Mouse (Mus musculus) forebrain, embryonic 10.5 days (tissue): ENCODE results near the gene Cer1. TPM values are rescaled to one million over a fixed set of nuclear protein-coding genes. Genes with fewer than 3 reads are reported as not detected.

Experiments
- DNase-seq: peaks from one replicate; pipeline ENCODE4 v3.0.0-alpha.2; 2017; ENCODE audit warnings: low spot score; ENCODE audit errors: extremely low spot score
- H3K27ac ChIP-seq: fragments of 300-500 bp; sonication (generic); 2 replicates; pipeline ENCODE4 v1.5.1; 2016; ENCODE audit warnings: mild to moderate bottlenecking
- H3K27me3 ChIP-seq: fragments of 300-500 bp; sonication (generic); 2 replicates; pipeline ENCODE4 v1.6.1; 2016; ENCODE audit warnings: mild to moderate bottlenecking; ENCODE audit not compliant: poor library complexity, severe bottlenecking
- H3K36me3 ChIP-seq: fragments of 300-500 bp; sonication (generic); replicated peaks from 2 replicates; pipeline ENCODE4 v1.6.1; 2016; ENCODE audit warnings: mild to moderate bottlenecking, moderate library complexity
- H3K4me1 ChIP-seq: fragments of 300-500 bp; sonication (generic); 2 replicates; pipeline ENCODE4 v1.6.1; 2016
- H3K4me3 ChIP-seq: fragments of 300-500 bp; sonication (generic); 2 replicates; pipeline ENCODE4 v1.5.1; 2016; ENCODE audit warnings: mild to moderate bottlenecking, moderate library complexity
- H3K9me3 ChIP-seq: fragments of 300-500 bp; sonication (generic); 2 replicates; pipeline ENCODE4 v1.6.1; 2016; ENCODE audit warnings: mild to moderate bottlenecking, moderate library complexity
- WGBS: fragments of 180-500 bp; shearing (Covaris S2); methylation state at CpG from one replicate; pipeline ENCODE4 v1.1.7; 2016; 5-methylcytosine and 5-hydroxymethylcytosine counted together
- polyA plus RNA-seq: library from polyadenylated mRNA; unstranded; fragments of >200 nt; fragmentation: Nextera tagmentation; extraction: Ambion mirVana; gene quantifications from 2 replicates; pipeline ENCODE4 v1.2.1, GENCODE M21; 2016

Gene Cer1
- polyA plus RNA-seq, 1 experiment from 2014 or later, result not detected

- Histone ChIP-seq H3K27me3 (peaks cover 9% of the 10 kb centered on the region), H3K9me3 (no peaks in the 10 kb centered on the region), H3K4me3 (no peak overlapping the region), H3K4me1 (0 out of 2 replicates have a peak, but pooled peaks cover 2% of the 10 kb centered on the region), H3K36me3 (no peaks in the 10 kb centered on the region), H3K27ac (no peak overlapping the region)
- 84% methylated on average over 2 of the region's 2 CpGs for WGBS
- no peak for DNase-seq
Observed at GRCm38 (mm10) chr4:82891566-82891965, 6.6 kb upstream of the Cer1 start.

- Histone ChIP-seq H3K9me3 (no peaks in the 10 kb centered on the region), H3K4me1 (0 out of 2 replicates have a peak, but pooled peaks cover 2% of the 10 kb centered on the region), H3K4me3 (no peak overlapping the region), H3K27ac (peak overlapping the region; percentile 40; the same call in 1 of the 2 replicates), H3K36me3 (no peaks in the 10 kb centered on the region), H3K27me3 (peaks cover 11% of the 10 kb centered on the region)
- 71% methylated on average over 7 of the region's 7 CpGs for WGBS
- no peak for DNase-seq
Observed at GRCm38 (mm10) chr4:82891049-82891448, 6.1 kb upstream of the Cer1 start.

- H3K4me3 ChIP-seq, result no peak overlapping the region
- no peaks in the 10 kb centered on the region for H3K36me3 ChIP-seq
- peak overlapping the region; percentile 40; the same call in 1 of the 2 replicates for H3K27ac ChIP-seq
- WGBS, result 83% methylated on average over 4 of the region's 4 CpGs
- H3K27me3 ChIP-seq, result peaks cover 11% of the 10 kb centered on the region
- 0 out of 2 replicates have a peak, but pooled peaks cover 2% of the 10 kb centered on the region for H3K4me1 ChIP-seq
- no peaks in the 10 kb centered on the region for H3K9me3 ChIP-seq
- DNase-seq, result no peak
Observed at GRCm38 (mm10) chr4:82890585-82890984, 5.6 kb upstream of the Cer1 start.

- Histone ChIP-seq H3K4me3 (no peak overlapping the region), H3K27me3 (peaks cover 38% of the 10 kb centered on the region), H3K27ac (no peak overlapping the region), H3K9me3 (no peaks in the 10 kb centered on the region), H3K4me1 (peaks cover 9% of the 10 kb centered on the region), H3K36me3 (no peaks in the 10 kb centered on the region)
- 63% methylated on average over 2 of the region's 2 CpGs for WGBS
- DNase-seq, result no peak
Observed at GRCm38 (mm10) chr4:82886148-82886547, 1.2 kb upstream of the Cer1 start.

GRCm38 (mm10) chr4:82885535-82885913 is 576 bp upstream of the Cer1 start:
- 71% methylated on average over 1 of the region's 1 CpGs for WGBS
- DNase-seq, result no peak
- Histone ChIP-seq H3K36me3 (no peaks in the 10 kb centered on the region), H3K9me3 (no peaks in the 10 kb centered on the region), H3K4me1 (peaks cover 7% of the 10 kb centered on the region), H3K4me3 (no peak overlapping the region), H3K27ac (no peak overlapping the region), H3K27me3 (peaks cover 38% of the 10 kb centered on the region)

GRCm38 (mm10) chr4:82882500-82882899 is 2.4 kb downstream of the Cer1 start:
- H3K4me3 ChIP-seq, result no peak overlapping the region
- H3K36me3 ChIP-seq, result no peaks in the 10 kb centered on the region
- H3K9me3 ChIP-seq, result no peaks in the 10 kb centered on the region
- H3K27ac ChIP-seq, result no peak overlapping the region
- 86% methylated on average over 9 of the region's 9 CpGs for WGBS
- no peak for DNase-seq
- peaks cover 7% of the 10 kb centered on the region for H3K4me1 ChIP-seq
- peaks cover 38% of the 10 kb centered on the region for H3K27me3 ChIP-seq

GRCm38 (mm10) chr4:82881366-82881765 is 3.6 kb downstream of the Cer1 start:
- Histone ChIP-seq H3K27ac (no peak overlapping the region), H3K4me3 (no peak overlapping the region), H3K4me1 (peaks cover 7% of the 10 kb centered on the region), H3K36me3 (no peaks in the 10 kb centered on the region), H3K27me3 (peaks cover 26% of the 10 kb centered on the region), H3K9me3 (no peaks in the 10 kb centered on the region)
- DNase-seq, result no peak
- 88% methylated on average over 3 of the region's 3 CpGs for WGBS

- DNase-seq, result no peak
- WGBS, result 91% methylated on average over 2 of the region's 2 CpGs
- H3K27ac ChIP-seq, result no peak overlapping the region
- H3K4me1 ChIP-seq, result peaks cover 7% of the 10 kb centered on the region
- H3K27me3 ChIP-seq, result peaks cover 26% of the 10 kb centered on the region
- H3K36me3 ChIP-seq, result no peaks in the 10 kb centered on the region
- H3K4me3 ChIP-seq, result no peak overlapping the region
- no peaks in the 10 kb centered on the region for H3K9me3 ChIP-seq
Observed at GRCm38 (mm10) chr4:82880243-82880642, 4.7 kb downstream of the Cer1 start.

GRCm38 (mm10) chr4:82879152-82879551 is 5.8 kb downstream of the Cer1 start:
- peaks cover 18% of the 10 kb centered on the region for H3K27me3 ChIP-seq
- H3K27ac ChIP-seq, result no peak overlapping the region
- WGBS, result 85% methylated on average over 6 of the region's 6 CpGs
- no peak overlapping the region for H3K4me3 ChIP-seq
- H3K4me1 ChIP-seq, result no peaks in the 10 kb centered on the region
- no peak for DNase-seq
- no peaks in the 10 kb centered on the region for H3K9me3 ChIP-seq
- no peaks in the 10 kb centered on the region for H3K36me3 ChIP-seq

GRCm38 (mm10) chr4:82876656-82877055 is 8.3 kb downstream of the Cer1 start:
- H3K4me3 ChIP-seq, result no peak overlapping the region

GRCm38 (mm10) chr4:82875532-82875931 is 9.4 kb downstream of the Cer1 start:
- H3K4me1 ChIP-seq, result peaks cover 8% of the 10 kb centered on the region
- WGBS, result 78% methylated on average over 4 of the region's 4 CpGs
- DNase-seq, result no peak

More at GRCm38 (mm10) chr4:82876656-82877055, 8.3 kb downstream of the Cer1 start:
- H3K36me3 ChIP-seq, result no peaks in the 10 kb centered on the region
- H3K9me3 ChIP-seq, result no peaks in the 10 kb centered on the region
- WGBS, result 87% methylated on average over 2 of the region's 2 CpGs
- H3K27me3 ChIP-seq, result no peaks in the 10 kb centered on the region
- no peak overlapping the region for H3K27ac ChIP-seq
- H3K4me1 ChIP-seq, result peaks cover 8% of the 10 kb centered on the region
- no peak for DNase-seq

GRCm38 (mm10) chr4:82874791-82875190 is 10.2 kb downstream of the Cer1 start:
- Histone ChIP-seq H3K4me1 (peaks cover 8% of the 10 kb centered on the region), H3K36me3 (no peaks in the 10 kb centered on the region), H3K27me3 (no peaks in the 10 kb centered on the region), H3K27ac (no peak overlapping the region), H3K9me3 (no peaks in the 10 kb centered on the region), H3K4me3 (no peak overlapping the region)
- WGBS, result 65% methylated on average over 4 of the region's 4 CpGs
- no peak for DNase-seq

More at GRCm38 (mm10) chr4:82875532-82875931, 9.4 kb downstream of the Cer1 start:
- Histone ChIP-seq H3K4me3 (no peak overlapping the region), H3K9me3 (no peaks in the 10 kb centered on the region), H3K27ac (no peak overlapping the region), H3K36me3 (no peaks in the 10 kb centered on the region), H3K27me3 (no peaks in the 10 kb centered on the region)

GRCm38 (mm10) chr4:82872548-82872947 is 12.4 kb downstream of the Cer1 start:
- no peak for DNase-seq

GRCm38 (mm10) chr4:82872121-82872520 is 12.8 kb downstream of the Cer1 start:
- Histone ChIP-seq H3K27me3 (no peaks in the 10 kb centered on the region), H3K36me3 (no peaks in the 10 kb centered on the region), H3K27ac (no peak overlapping the region), H3K4me3 (no peak overlapping the region), H3K9me3 (no peaks in the 10 kb centered on the region), H3K4me1 (peaks cover 8% of the 10 kb centered on the region)
- DNase-seq, result no peak
- 51% methylated on average over 6 of the region's 6 CpGs for WGBS

More at GRCm38 (mm10) chr4:82872548-82872947, 12.4 kb downstream of the Cer1 start:
- Histone ChIP-seq H3K9me3 (no peaks in the 10 kb centered on the region), H3K4me1 (peaks cover 8% of the 10 kb centered on the region), H3K27ac (no peak overlapping the region), H3K4me3 (no peak overlapping the region), H3K36me3 (no peaks in the 10 kb centered on the region), H3K27me3 (no peaks in the 10 kb centered on the region)
- WGBS, result 86% methylated on average over 4 of the region's 4 CpGs
